Mouse (Mus musculus): ENCODE results near the gene Snap47. TPM values are rescaled to one million over a fixed set of nuclear protein-coding genes. Genes with fewer than 3 reads are reported as not detected.

The Snap47 gene
- polyA plus RNA-seq, 1 experiment from 2014 or later = 130 TPM

- no peak for ATAC-seq (replicated peaks; ENCODE audit: low FRiP score)
- H3K36me3 ChIP-seq (ENCODE audit: control insufficient read depth, insufficient read depth, low read length) = peaks cover 13% of the 10 kb centered on the region
- 95% methylated on average over 12 of the region's 12 CpGs for WGBS
These were observed 13.0 kb downstream of the Snap47 start for GRCm38 (mm10) chr11:59437954-59438353.

GRCm38 (mm10) chr11:59432261-59432660 lies 18.7 kb downstream of the Snap47 start:
- Histone ChIP-seq H3K9ac (ENCODE audit: low read length) (no peak overlapping the region), H3K4me1 (replicated peaks; ENCODE audit: control insufficient read depth, insufficient read depth, low read length) (no peaks in the 10 kb centered on the region), H3K9me3 (ENCODE audit: control insufficient read depth, low read length) (peaks cover 3% of the 10 kb centered on the region; the same call in 1 of the 2 replicates), H3K27me3 (ENCODE audit: control insufficient read depth, insufficient read depth, low read length) (no peaks in the 10 kb centered on the region), H3K4me2 (ENCODE audit: low read depth, low read length, severe bottlenecking) (no peak overlapping the region), H3K36me3 (ENCODE audit: control insufficient read depth, insufficient read depth, low read length) (peaks cover 7% of the 10 kb centered on the region), H3K27ac (ENCODE audit: low read depth, low read length) (no peak overlapping the region), H3K4me3 (ENCODE audit: low read depth, low read length) (no peak overlapping the region)
- no peak for DNase-seq (ENCODE audit: low spot score)
- ATAC-seq (replicated peaks; ENCODE audit: low FRiP score) = no peak
- WGBS = 81% methylated on average over 3 of the region's 3 CpGs

More at GRCm38 (mm10) chr11:59437954-59438353, 13.0 kb downstream of the Snap47 start:
- Histone ChIP-seq H3K4me3 (ENCODE audit: low read depth, low read length) (no peak overlapping the region), H3K9me3 (ENCODE audit: control insufficient read depth, low read length) (peaks cover 3% of the 10 kb centered on the region; the same call in 1 of the 2 replicates), H3K27me3 (ENCODE audit: control insufficient read depth, insufficient read depth, low read length) (no peaks in the 10 kb centered on the region), H3K4me2 (ENCODE audit: low read depth, low read length, severe bottlenecking) (no peak overlapping the region), H3K4me1 (replicated peaks; ENCODE audit: control insufficient read depth, insufficient read depth, low read length) (no peaks in the 10 kb centered on the region), H3K9ac (ENCODE audit: low read length) (no peak overlapping the region), H3K27ac (ENCODE audit: low read depth, low read length) (no peak overlapping the region)
- peak; percentile 21 for DNase-seq (ENCODE audit: low spot score)

GRCm38 (mm10) chr11:59429959-59430358 lies 21.0 kb downstream of the Snap47 start:
- Histone ChIP-seq H3K36me3 (ENCODE audit: control insufficient read depth, insufficient read depth, low read length) (peaks cover 3% of the 10 kb centered on the region; the same call in 1 of the 2 replicates), H3K4me2 (ENCODE audit: low read depth, low read length, severe bottlenecking) (no peak overlapping the region), H3K27me3 (ENCODE audit: control insufficient read depth, insufficient read depth, low read length) (no peaks in the 10 kb centered on the region), H3K9me3 (ENCODE audit: control insufficient read depth, low read length) (no peaks in the 10 kb centered on the region), H3K9ac (ENCODE audit: low read length) (no peak overlapping the region), H3K4me3 (ENCODE audit: low read depth, low read length) (no peak overlapping the region), H3K27ac (ENCODE audit: low read depth, low read length) (no peak overlapping the region), H3K4me1 (replicated peaks; ENCODE audit: control insufficient read depth, insufficient read depth, low read length) (no peaks in the 10 kb centered on the region)
- no peak for ATAC-seq (replicated peaks; ENCODE audit: low FRiP score)
- 83% methylated on average over 1 of the region's 1 CpGs for WGBS
- no peak for DNase-seq (ENCODE audit: low spot score)

- H3K36me3 ChIP-seq (ENCODE audit: control insufficient read depth, insufficient read depth, low read length) = peaks cover 3% of the 10 kb centered on the region; the same call in 1 of the 2 replicates
- no peak for ATAC-seq (replicated peaks; ENCODE audit: low FRiP score)
These were observed 22.8 kb downstream of the Snap47 start for GRCm38 (mm10) chr11:59428057-59428660.

GRCm38 (mm10) chr11:59425671-59426101 lies 25.3 kb downstream of the Snap47 start:
- no peaks in the 10 kb centered on the region for H3K4me1 ChIP-seq (replicated peaks; ENCODE audit: control insufficient read depth, insufficient read depth, low read length)
- H3K4me3 ChIP-seq (ENCODE audit: low read depth, low read length) = no peak overlapping the region
- no peak overlapping the region for H3K27ac ChIP-seq (ENCODE audit: low read depth, low read length)
- no peak for DNase-seq (ENCODE audit: low spot score)
- ATAC-seq (replicated peaks; ENCODE audit: low FRiP score) = no peak
- peaks cover 3% of the 10 kb centered on the region; the same call in 1 of the 2 replicates for H3K36me3 ChIP-seq (ENCODE audit: control insufficient read depth, insufficient read depth, low read length)
- no peaks in the 10 kb centered on the region for H3K27me3 ChIP-seq (ENCODE audit: control insufficient read depth, insufficient read depth, low read length)
- no peak overlapping the region for H3K9ac ChIP-seq (ENCODE audit: low read length)
- H3K9me3 ChIP-seq (ENCODE audit: control insufficient read depth, low read length) = no peaks in the 10 kb centered on the region
- H3K4me2 ChIP-seq (ENCODE audit: low read depth, low read length, severe bottlenecking) = no peak overlapping the region
- 71% methylated on average over 7 of the region's 7 CpGs for WGBS

More at GRCm38 (mm10) chr11:59428057-59428660, 22.8 kb downstream of the Snap47 start:
- WGBS = 94% methylated on average over 9 of the region's 9 CpGs
- H3K27me3 ChIP-seq (ENCODE audit: control insufficient read depth, insufficient read depth, low read length) = no peaks in the 10 kb centered on the region
- H3K4me1 ChIP-seq (replicated peaks; ENCODE audit: control insufficient read depth, insufficient read depth, low read length) = no peaks in the 10 kb centered on the region
- no peak overlapping the region for H3K4me2 ChIP-seq (ENCODE audit: low read depth, low read length, severe bottlenecking)
- no peak overlapping the region for H3K27ac ChIP-seq (ENCODE audit: low read depth, low read length)
- DNase-seq (ENCODE audit: low spot score) = no peak
- no peaks in the 10 kb centered on the region for H3K9me3 ChIP-seq (ENCODE audit: control insufficient read depth, low read length)
- H3K4me3 ChIP-seq (ENCODE audit: low read depth, low read length) = no peak overlapping the region
- no peak overlapping the region for H3K9ac ChIP-seq (ENCODE audit: low read length)

GRCm38 (mm10) chr11:59423010-59423588 lies 27.9 kb downstream of the Snap47 start:
- WGBS = 89% methylated on average over 5 of the region's 5 CpGs
- DNase-seq (ENCODE audit: low spot score) = no peak
- no peak overlapping the region for H3K4me2 ChIP-seq (ENCODE audit: low read depth, low read length, severe bottlenecking)
- H3K36me3 ChIP-seq (ENCODE audit: control insufficient read depth, insufficient read depth, low read length) = peaks cover 3% of the 10 kb centered on the region; the same call in 1 of the 2 replicates
- ATAC-seq (replicated peaks; ENCODE audit: low FRiP score) = no peak
- H3K4me1 ChIP-seq (replicated peaks; ENCODE audit: control insufficient read depth, insufficient read depth, low read length) = no peaks in the 10 kb centered on the region
- H3K27me3 ChIP-seq (ENCODE audit: control insufficient read depth, insufficient read depth, low read length) = no peaks in the 10 kb centered on the region
- H3K9me3 ChIP-seq (ENCODE audit: control insufficient read depth, low read length) = no peaks in the 10 kb centered on the region
- no peak overlapping the region for H3K9ac ChIP-seq (ENCODE audit: low read length)
- H3K4me3 ChIP-seq (ENCODE audit: low read depth, low read length) = no peak overlapping the region
- H3K27ac ChIP-seq (ENCODE audit: low read depth, low read length) = no peak overlapping the region

GRCm38 (mm10) chr11:59421967-59422366 lies 29.0 kb downstream of the Snap47 start:
- no peak overlapping the region for H3K4me2 ChIP-seq (ENCODE audit: low read depth, low read length, severe bottlenecking)
- H3K4me1 ChIP-seq (replicated peaks; ENCODE audit: control insufficient read depth, insufficient read depth, low read length) = no peaks in the 10 kb centered on the region
- no peak overlapping the region for H3K4me3 ChIP-seq (ENCODE audit: low read depth, low read length)
- peaks cover 3% of the 10 kb centered on the region; the same call in 1 of the 2 replicates for H3K36me3 ChIP-seq (ENCODE audit: control insufficient read depth, insufficient read depth, low read length)
- ATAC-seq (replicated peaks; ENCODE audit: low FRiP score) = no peak
- 94% methylated on average over 2 of the region's 2 CpGs for WGBS
- H3K9me3 ChIP-seq (ENCODE audit: control insufficient read depth, low read length) = no peaks in the 10 kb centered on the region
- no peaks in the 10 kb centered on the region for H3K27me3 ChIP-seq (ENCODE audit: control insufficient read depth, insufficient read depth, low read length)
- no peak overlapping the region for H3K9ac ChIP-seq (ENCODE audit: low read length)
- DNase-seq (ENCODE audit: low spot score) = no peak
- H3K27ac ChIP-seq (ENCODE audit: low read depth, low read length) = no peak overlapping the region

- Histone ChIP-seq H3K36me3 (ENCODE audit: control insufficient read depth, insufficient read depth, low read length) (peaks cover 3% of the 10 kb centered on the region; the same call in 1 of the 2 replicates), H3K27ac (ENCODE audit: low read depth, low read length) (no peak overlapping the region), H3K9me3 (ENCODE audit: control insufficient read depth, low read length) (no peaks in the 10 kb centered on the region), H3K9ac (ENCODE audit: low read length) (no peak overlapping the region), H3K27me3 (ENCODE audit: control insufficient read depth, insufficient read depth, low read length) (no peaks in the 10 kb centered on the region), H3K4me3 (ENCODE audit: low read depth, low read length) (no peak overlapping the region), H3K4me2 (ENCODE audit: low read depth, low read length, severe bottlenecking) (no peak overlapping the region), H3K4me1 (replicated peaks; ENCODE audit: control insufficient read depth, insufficient read depth, low read length) (no peaks in the 10 kb centered on the region)
- DNase-seq (ENCODE audit: low spot score) = no peak
- WGBS = 88% methylated on average over 8 of the region's 8 CpGs
- ATAC-seq (replicated peaks; ENCODE audit: low FRiP score) = no peak
These were observed 29.6 kb downstream of the Snap47 start for GRCm38 (mm10) chr11:59421436-59421835.

Measured in forebrain, embryonic 11.5 days (tissue).